Mouse (Mus musculus) spleen, postnatal 10 days (tissue): Measurements from ENCODE around the gene Nlrp14.
"Not testable (repeated sequence)": the region's sequence is repeated elsewhere in the genome, so short reads cannot be mapped to it uniquely, and the experiment has no call there.

ENCODE experiments used
- DNase-seq, 2 experiments: peaks; one replicate each; pipeline ENCODE4 v3.0.0; 2021 to 2022; ENCODE audit warnings: low spot score in 2 of 2

The Nlrp14 gene

GRCm38 (mm10) chr7:107166690-107167089 is at the start of gene Nlrp14:
Nlrp14 (plus strand) TSS chr7:107166990.
- DNase-seq: no peak

- DNase-seq: not testable (repeated sequence)
Observed at GRCm38 (mm10) chr7:107130983-107131382, 35.8 kb upstream of the Nlrp14 start, which contains the start of gene Olfr715. Olfr715 (minus strand) TSS chr7:107131083.

DNA sequence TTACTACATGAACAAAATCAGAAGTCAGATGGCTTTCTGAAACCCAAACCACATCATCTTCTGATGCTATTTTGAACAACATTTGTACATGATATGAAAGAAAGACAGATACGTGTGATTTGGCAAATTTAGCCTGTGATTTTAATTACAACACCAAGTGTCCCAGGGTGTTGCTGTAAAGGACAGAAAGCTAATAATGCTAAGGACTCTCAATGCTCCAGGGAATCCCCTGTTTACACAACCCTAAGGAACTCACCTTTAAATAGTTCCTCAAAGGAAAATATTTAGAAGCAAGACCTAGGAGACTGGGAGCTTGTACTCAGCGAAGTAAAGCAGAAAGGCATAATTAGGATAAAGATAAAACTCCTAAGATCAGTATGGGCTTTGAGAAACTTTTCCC is 28.8 kb upstream of the Nlrp14 start, which contains the start of gene Olfr716:
TSS of gene Olfr716 (plus strand) at position 301 of the 400 bp plus-strand sequence.
- not testable (repeated sequence) for DNase-seq

- DNase-seq: no peak
Observed at GRCm38 (mm10) chr7:107180406-107180805, 13.6 kb downstream of the Nlrp14 start.

DNA sequence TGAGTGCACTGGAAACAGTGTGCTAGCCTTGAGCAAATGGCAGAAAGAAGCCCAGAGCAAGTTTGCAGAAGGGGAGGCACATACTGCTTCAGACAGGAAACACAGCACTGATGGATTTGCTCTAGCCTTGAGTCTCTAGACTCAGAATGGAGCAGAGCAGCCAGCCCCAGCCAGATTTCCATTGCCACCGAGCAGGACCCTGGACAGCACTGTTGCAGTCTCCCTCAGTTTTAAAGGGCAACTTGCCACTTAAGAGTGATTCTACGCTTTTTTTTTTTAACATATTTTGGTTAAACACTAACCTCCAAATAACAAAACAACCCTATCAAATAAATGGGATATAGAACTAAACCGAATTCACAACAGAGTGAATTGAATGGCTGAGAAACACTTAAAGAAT is 35.0 kb downstream of the Nlrp14 start:
- DNase-seq: no peak

DNA sequence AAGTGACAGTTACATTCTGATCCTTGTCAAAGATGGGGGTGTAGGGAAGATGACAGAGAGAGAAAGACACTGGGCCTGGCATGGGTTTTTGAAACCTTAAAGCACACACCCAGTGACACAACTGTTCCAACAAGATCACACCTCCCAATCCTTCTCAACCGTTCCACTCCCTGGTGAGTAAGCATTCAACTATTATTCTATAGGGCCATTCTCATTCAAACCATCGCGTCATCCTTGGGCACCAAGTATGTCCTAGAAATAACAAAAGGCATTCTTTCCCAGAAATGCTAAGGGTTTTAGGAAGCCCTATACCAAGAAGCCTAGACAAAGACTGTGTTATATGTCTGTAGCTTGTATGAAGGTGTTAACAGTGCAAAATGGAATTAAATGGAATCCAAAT is 41.1 kb downstream of the Nlrp14 start:
- no peak for DNase-seq

DNA sequence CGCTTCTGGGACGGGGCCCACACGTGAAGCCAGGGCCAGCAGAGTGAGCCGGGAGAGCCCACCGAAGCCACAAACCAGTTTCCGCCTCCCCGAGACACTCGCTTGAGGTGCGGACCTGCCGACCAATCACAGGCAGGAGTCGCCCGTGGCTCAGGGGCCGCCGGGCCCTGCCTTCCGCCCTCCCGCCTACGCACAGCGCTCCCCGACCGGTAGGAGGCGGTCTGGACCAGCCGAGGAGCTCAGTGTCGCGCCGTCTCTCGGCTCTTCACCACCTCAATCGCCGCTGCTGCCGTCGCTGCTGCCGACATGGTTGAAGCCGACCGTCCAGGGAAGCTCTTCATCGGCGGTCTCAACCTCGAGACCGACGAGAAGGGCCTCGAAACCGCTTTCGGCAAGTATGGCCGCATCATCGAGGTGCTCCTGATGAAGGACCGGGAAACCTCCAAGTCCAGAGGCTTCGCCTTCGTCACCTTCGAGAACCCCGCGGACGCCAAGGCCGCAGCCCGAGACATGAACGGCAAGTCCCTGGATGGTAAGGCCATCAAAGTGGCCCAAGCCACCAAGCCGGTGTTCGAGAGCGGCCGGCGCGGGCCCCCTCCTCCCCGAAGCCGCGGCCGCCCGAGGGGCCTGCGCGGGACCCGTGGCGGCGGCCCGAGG is 42.5 kb downstream of the Nlrp14 start, which contains the start of gene Rbmxl2:
TSS of gene Rbmxl2 (plus strand) at position 242 of the 657 bp plus-strand sequence.
- no peak for DNase-seq

DNA sequence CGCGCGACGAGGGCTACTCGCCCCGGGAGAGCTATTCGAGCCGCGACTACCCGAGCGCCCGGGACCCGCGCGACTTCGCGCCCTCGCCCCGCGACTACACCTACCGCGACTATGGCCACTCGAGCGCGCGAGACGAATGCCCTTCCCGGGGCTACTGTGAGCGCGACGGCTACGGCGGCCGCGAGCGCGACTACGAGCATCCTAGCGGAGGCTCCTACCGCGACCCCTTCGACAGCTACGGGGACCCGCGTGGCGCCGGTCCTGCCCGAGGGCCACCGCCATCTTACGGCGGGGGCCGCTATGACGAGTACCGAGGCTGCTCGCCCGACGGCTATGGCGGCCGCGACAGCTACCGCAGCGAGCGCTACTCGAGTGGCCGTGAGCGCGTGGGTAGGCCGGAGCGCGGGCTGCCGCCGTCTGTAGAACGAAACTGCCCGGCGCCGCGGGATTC is 43.4 kb downstream of the Nlrp14 start:
- DNase-seq: no peak

GRCm38 (mm10) chr7:107215723-107216122 is 48.9 kb downstream of the Nlrp14 start:
- DNase-seq: no peak

- DNase-seq: no peak
Observed at GRCm38 (mm10) chr7:107216845-107217244, 50.1 kb downstream of the Nlrp14 start.

- DNase-seq: no peak
Observed at GRCm38 (mm10) chr7:107236854-107237253, 70.1 kb downstream of the Nlrp14 start.

- no peak for DNase-seq
Observed at GRCm38 (mm10) chr7:107237498-107237897, 70.7 kb downstream of the Nlrp14 start.

DNA sequence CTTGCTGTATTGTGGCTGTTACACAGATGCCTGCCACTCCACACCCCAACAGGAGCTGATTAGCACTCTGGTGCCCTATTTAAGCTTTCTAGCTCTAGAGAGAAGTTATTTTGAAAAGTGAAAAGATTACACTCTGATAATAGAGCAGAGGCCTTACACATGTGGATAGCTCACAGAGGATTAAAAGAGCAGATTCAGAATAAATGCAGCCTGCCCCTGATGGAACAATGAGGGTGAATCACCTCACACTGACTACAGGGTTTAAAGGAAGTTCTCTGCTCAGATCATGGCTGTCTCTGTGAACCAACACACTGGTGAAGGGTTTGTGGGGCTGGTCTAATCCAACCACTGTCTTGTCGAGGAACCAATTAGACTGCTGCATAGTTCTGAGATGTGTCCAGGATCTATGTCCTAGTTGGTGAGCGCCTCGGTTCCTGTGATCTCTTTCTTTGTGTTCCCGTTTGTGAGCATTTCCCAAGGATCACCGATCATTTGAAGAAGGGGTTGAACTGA is 74.6 kb downstream of the Nlrp14 start:
- no peak for DNase-seq
